Mouse (Mus musculus) spleen, adult 18-20 months (tissue): ENCODE measurements around the gene Iqcb1.

Experiments
- DNase-seq, 2 experiments: peaks; one replicate each; pipeline ENCODE4 v3.0.0; 2022; ENCODE audit warnings: mixed read lengths in 2 of 2

Iqcb1 gene

DNA sequence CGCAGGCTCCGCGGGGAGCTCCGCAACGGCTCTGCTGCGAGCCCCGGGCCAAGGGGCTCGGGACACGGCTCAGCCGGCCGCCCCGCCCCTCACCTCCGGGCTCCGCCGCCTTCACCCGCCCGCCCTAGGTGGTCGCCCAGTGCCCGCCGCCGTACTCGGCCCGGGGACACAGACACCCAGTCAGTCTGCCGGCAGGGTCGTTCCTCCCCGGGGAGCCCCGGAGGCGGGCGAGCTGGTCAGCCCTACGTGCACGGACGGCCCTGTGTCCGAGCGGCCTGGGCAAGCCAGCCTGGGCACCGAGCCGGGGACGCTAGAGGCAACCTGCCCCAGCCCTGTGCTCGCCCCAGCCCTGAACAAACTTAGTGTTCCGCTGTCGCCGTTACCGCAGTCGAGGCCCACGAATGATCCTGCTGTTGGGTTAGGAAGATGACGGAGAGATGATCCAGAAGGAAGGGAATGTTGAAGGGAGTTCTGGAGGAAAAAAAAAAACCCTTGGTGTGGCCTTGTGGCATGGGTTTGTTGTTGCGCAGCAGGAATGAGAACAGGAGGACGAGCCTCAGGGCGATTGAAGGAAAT is 47.2 kb downstream of the Iqcb1 start:
- DNase-seq = no peak

DNA sequence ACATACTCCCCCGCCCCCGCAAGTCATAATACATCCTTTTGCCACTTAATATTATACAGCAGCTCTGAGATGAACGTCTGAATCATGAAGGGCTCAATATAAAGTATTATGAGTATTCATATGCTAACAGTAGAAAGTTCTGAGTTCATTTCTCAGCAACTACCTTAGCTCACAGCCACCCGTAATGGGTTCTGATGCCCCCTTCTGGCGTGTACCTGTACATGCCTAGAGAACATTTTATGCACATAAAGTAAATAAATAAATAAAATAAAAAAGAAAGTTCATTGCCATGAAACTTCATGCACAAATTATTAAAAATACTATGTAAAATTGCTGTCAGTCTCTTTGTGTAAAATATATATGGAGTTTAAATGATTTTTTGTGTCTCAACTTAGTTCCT is 49.1 kb downstream of the Iqcb1 start:
- DNase-seq = peak in 1 of 2 experiments; percentile 13

DNA sequence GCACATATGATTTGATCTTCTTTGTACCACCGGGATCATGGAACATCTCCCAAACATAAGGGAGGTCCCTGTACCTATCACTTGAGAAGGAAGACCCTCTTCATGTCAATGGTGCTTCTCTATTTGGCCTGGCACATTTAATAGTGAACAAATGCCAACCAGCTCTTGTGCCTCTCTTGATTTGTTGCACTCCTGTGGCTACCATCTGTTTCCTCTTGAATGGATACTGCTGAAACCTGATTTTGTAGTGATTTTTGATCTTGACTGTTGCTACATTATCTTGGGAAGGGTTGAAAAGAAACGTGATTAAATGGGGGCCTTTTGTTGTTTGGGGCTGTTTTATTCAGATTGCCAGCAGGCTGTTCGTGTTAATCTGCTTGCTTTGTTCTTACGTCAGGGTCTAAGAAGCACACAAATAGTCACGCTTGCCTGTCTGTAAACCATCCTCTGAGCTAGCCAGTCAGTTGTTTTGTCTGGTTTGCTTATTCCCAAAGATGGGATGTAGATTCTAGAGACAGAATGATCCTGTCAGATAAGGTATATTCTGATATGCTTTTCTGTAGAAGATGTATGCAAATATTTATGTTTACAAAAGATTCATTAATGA is 54.7 kb downstream of the Iqcb1 start:
- no peak for DNase-seq

GRCm38 (mm10) chr16:36884881-36885280 is 56.7 kb downstream of the Iqcb1 start:
- peak in 1 of 2 experiments; percentile 43 for DNase-seq

DNA sequence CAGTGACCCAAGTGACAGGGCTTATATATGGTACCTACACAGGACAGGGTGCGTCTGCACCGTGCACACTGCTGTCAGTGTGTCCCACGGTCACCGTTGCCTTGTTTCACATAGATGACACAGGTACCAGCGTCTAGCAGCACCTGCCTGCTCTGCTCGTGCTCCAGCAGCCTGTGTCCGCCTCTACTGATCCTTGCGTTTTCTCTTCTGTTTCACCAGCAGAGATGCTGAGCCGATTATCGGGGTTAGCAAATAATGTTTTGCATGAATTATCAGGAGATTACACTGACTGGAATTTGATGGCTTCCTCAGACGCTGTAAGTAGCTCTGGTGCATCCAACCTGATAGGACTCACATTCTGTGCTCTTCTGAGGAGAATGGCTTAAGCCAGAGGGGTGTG is 57.7 kb downstream of the Iqcb1 start:
- no peak for DNase-seq

GRCm38 (mm10) chr16:36887546-36887945 is 59.4 kb downstream of the Iqcb1 start:
- no peak for DNase-seq

DNA sequence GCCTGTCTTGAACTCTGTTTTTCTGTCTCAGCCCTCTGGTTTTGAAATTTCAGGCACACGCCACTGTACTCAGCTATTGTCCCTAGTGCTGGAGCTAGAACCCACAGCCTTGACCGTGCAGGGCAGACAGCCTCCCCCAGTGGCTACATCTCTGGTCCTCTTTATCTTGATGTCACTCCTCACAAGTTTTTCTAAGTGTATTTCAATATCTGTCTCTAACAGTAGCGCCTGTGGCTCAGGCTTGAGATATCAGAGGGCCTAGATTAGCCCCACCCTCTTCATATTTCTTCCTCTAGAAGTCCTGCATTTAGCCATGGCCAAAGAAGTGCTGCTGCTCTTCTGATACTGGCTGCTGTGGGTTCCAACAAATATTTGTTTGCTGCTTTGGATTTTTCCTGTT is 62.4 kb downstream of the Iqcb1 start:
- DNase-seq = no peak

- DNase-seq = no peak
Observed at GRCm38 (mm10) chr16:36891415-36891814, 63.2 kb downstream of the Iqcb1 start.

DNA sequence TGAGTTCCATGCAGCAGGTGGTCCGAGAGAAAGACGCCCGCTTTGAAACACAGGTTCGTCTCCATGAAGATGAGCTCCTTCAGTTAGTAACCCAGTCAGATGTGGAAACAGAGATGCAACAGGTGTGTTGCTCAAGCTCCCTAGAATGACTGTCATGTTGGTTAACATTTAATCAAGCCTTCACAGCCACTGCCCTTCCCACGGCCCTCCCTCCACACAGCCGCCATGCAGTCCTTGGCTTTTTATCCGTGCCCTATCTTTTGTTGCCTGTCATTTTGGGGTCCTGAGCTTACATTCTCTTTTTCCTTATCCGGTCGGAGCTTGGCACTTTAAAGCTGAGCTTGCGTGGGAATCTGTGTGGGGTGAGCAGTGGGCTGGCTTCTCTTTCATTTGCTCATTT is 65.1 kb downstream of the Iqcb1 start:
- no peak for DNase-seq

- no peak for DNase-seq
Observed at GRCm38 (mm10) chr16:36896712-36897111, 68.5 kb downstream of the Iqcb1 start.

GRCm38 (mm10) chr16:36903156-36903555 is 75.0 kb downstream of the Iqcb1 start:
- no peak for DNase-seq

GRCm38 (mm10) chr16:36911909-36912308 is 83.7 kb downstream of the Iqcb1 start:
- DNase-seq = peak in 1 of 2 experiments; percentile 33

DNA sequence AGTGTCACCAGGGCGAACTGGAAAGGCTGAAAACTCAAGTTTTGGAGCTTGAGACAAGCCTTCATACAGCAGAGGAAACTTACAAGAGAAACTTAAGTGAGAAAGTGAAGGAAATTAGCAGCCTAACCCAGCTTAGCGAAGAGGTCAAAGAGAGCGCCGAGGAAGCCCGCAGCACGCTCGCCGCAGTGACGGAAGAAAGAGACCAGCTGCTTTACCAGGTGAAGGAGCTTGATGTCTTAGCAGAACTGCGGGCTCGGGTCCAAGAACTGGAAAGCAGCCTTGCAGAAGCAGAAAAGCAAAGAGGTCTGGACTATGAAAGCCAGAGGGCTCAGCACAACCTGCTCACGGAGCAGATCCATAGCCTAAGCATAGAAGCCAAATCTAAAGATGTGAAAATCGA is 84.1 kb downstream of the Iqcb1 start:
- no peak for DNase-seq

- no peak for DNase-seq
Observed at GRCm38 (mm10) chr16:36914195-36914594, 86.0 kb downstream of the Iqcb1 start.

GRCm38 (mm10) chr16:36918505-36918904 is 90.3 kb downstream of the Iqcb1 start:
- no peak for DNase-seq

- DNase-seq = no peak
Observed at GRCm38 (mm10) chr16:36920410-36920809, 92.2 kb downstream of the Iqcb1 start.

- no peak for DNase-seq
Observed at GRCm38 (mm10) chr16:36921067-36921613, 93.0 kb downstream of the Iqcb1 start.

- no peak for DNase-seq
Observed at GRCm38 (mm10) chr16:36921980-36922379, 93.8 kb downstream of the Iqcb1 start.
